Mouse (Mus musculus) adrenal gland, adult 8-10 months (tissue): ENCODE data around the gene Mif. TPM values are rescaled to one million over a fixed set of nuclear protein-coding genes. Genes with fewer than 3 reads are reported as not detected.

Experiments used
- DNase-seq: peaks from one replicate; pipeline ENCODE4 v3.0.0; 2022
- total RNA-seq, 4 experiments: library from RNA; stranded (reverse); gene quantifications; 2 replicates each; pipeline ENCODE4 v1.2.4; 2022

Mif gene
- total RNA-seq, 4 experiments from 2014 or later: 253 to 280 (median 275) TPM

- DNase-seq: no peak
These were observed 24.1 kb downstream of the Mif start for GRCm38 (mm10) chr10:75835761-75836531.

- DNase-seq: peak; percentile 80
These were observed 24.7 kb downstream of the Mif start for GRCm38 (mm10) chr10:75835307-75835706.

DNA sequence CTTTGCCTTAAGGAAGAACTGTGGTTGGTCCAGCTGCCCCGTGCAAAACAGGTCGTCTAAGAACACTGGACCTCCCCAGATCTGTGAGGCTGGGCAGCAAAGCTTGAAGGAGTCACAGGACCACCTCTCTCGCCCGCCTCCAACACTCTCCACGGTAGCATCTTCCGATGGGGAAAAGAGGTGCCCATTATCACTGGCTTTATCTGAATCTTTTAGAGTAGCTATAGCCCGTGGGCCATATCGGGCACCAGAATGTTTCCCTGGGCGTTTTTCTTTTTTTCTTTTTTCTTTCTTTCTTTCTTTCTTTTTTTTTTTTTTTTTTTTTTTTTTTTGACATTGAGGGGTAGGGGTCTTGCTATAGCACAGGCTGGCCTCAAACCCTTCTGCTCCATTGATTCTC lies 25.3 kb downstream of the Mif start:
- no peak for DNase-seq

DNA sequence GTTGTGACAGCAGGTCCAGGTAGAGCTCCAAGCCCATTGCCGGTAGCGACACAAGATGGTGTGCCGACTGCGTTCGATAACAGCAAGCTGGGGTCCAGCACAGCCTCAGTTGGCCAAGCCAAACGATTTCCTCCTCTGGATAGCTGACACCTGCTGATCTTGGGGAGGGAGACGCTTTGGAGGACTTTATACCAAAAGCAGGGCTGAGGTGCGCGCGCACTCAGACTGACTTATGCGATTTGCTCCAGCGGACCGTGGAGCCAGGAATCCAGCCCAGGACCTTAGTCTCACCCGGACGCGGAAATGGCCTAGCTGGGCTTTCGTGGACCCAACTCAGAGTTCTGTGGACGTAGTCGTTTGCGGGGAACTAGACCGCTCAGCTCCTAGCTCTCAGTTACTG lies 25.8 kb downstream of the Mif start:
- peak; percentile 68 for DNase-seq

- DNase-seq: no peak
These were observed 26.5 kb downstream of the Mif start for GRCm38 (mm10) chr10:75833456-75834080.

DNA sequence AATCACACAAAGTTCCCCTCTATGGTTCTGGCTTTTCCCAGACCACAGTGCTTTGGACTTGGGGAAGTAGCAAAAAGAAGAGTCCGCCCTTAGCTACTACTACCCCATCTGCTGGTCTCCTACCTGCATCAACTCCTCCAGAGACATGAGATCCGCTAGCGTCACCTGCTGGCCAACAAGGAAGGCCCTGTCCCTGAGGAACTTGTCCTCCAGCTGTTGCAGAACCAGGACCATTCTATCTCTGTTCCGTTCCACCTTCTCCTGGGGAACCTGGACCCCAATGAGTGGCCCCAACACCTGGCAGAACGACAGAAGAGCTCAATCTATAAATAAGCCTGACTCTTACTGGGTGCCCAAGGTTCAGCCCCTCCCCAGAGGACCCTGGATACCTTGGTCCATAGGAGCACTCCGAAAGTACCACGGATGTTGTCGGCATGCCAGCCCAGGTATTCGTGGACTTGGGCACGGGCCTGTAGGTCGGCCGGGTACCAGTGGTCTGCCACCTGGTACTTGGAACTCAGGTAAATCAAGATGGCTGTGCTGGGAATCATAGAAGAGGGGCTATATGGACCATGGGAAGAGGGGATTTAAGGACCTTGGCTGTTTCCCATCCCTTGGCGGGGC lies 27.7 kb downstream of the Mif start:
- peak; percentile 74 for DNase-seq

DNA sequence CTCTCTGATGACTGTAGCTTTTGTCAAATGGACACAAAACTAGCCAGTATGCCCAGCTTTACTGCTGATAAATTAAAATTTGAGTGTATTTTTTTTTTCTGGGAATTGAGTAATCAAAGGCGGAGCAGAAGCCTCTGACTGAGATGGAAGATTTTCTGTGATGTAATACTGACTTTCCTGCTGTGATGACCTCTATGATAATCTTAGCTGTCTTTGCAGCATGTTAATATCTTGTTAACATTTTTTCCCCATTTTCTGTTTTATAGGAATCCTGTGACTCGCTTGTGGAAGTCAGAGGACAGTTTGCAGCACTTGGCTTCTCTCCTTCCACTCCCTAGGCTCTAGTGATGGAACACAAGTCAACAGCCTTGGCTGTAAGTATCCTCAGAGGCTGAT lies 29.8 kb downstream of the Mif start:
- no peak for DNase-seq

DNA sequence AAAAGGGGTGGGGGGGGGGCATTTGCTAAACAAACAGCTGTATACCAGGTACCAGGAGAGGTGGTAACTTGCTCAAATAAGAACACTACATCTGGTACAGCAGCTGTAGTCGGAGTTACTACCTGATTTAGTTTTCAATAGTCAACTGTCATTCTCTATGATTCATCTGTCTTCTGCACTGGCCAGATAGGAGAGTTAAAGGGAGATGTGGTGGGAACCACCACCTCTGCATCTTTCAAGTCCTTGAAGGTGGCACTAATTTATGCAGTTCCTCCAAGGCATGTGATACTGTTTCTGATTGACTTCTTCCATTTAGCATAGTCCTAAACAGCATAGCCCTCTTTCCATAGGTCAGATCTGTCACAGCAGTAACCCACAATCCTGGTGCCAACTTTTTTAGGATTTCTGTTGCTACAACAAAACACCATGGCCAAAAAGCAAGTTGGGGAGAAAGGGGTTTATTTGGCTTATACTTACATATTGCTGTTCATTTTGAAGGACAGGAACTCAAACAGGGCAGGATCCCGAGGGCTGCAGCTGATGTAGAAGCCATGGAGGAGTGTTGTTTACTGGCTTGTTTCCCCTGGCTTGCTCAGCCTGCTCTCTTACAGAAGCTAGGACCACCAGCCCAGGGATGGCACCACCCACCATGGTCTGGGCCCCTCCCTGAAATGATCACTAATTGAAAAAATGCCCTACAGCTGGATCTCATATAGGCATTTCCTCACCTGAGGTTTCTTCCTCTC lies 30.3 kb downstream of the Mif start:
- DNase-seq: no peak

- no peak for DNase-seq
These were observed 31.5 kb downstream of the Mif start for GRCm38 (mm10) chr10:75828500-75828931.

DNA sequence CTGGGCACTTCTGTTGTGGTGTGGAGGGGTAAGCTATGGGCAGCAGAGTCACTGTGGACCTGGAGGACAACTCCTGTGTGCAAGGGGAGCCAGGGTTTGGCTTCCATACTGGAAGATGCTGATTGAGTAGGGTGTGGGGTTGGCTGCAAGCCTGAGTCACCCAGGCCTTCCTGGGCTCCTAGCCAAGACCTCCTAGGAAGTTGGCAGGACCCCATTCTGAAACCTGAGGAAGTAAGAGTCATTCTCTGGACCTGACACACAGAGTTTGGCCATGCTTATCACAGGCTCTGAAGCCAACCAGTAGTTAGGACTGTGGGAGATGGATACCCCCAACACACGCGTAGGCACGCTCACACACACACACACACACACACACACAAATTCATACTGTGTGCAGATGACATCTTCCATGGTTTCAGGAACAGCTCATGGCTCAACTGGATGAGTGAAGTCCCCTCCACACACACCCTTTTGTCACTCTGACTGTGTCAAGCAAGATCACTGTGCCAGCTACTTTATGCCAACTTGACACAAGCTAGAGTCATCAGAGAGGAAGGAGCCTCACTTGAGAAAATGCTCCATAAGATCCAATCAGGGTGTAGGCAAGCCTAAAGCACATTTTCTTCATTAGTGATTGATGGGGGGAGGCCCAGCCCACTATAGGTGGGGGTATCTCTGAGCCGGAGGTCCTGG lies 32.2 kb downstream of the Mif start:
- peak; percentile 67 for DNase-seq

DNA sequence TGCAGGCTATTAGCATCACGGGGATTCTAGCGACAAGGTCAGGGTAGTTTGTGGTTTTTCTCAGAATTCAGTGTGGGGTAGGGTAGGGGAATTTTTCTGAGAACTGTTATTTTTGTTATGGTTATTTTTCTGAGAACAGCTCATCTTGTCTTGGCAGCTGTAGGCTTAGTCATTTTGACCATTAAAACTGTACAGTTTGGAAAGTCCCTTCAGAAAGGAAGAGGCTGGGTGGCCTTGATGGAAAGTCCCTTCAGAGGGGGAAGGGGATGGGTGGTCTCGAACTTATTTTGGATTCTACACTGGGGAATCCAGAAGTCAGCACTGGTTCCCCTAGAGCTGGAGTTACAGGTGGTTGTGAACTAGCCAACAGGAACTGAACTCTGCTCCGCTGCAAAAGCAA lies 35.5 kb downstream of the Mif start:
- no peak for DNase-seq

GRCm38 (mm10) chr10:75823782-75824181 lies 36.3 kb downstream of the Mif start:
- DNase-seq: no peak

DNA sequence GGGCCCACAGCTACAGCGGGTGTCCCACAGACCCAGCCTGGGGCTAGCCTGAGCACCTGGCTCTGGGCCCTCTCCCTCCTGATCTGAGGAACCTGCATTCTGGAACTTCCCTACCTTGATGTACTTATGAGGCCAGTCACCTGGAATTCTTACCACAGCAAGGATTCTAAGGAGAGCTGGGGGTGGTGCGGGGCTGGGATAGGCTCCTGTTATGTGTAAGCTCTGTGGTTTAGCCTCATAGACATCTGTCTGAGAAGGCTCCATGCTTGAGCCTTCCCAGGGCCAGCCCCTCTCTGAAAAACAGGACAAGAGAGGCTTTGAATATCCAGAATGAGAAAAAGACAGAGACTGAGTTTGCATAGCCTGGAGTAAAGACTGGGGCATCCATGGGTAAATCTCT lies 37.6 kb downstream of the Mif start, which contains the start of gene Gstt4:
Gene Gstt4, minus strand, starts transcription at position 101 of the 400 bp plus-strand sequence.
- DNase-seq: no peak

- no peak for DNase-seq
These were observed 40.2 kb downstream of the Mif start for GRCm38 (mm10) chr10:75819882-75820281.

- DNase-seq: no peak
These were observed 41.4 kb downstream of the Mif start for GRCm38 (mm10) chr10:75818641-75819040.

Other genes starting within 250 kb of the Mif start
- gene Susd2, start 216.2 kb downstream of the Mif start, total RNA-seq: 10 to 100 TPM in 2 of 4 experiments, 1 to 10 TPM in 2; 9.4 to 15.1 (median 11.5) TPM
- gene Cabin1, start 95.9 kb downstream of the Mif start, total RNA-seq: 10 to 100 TPM; 35.7 to 69.0 (median 43.8) TPM
- 100 to 1,000 TPM in 2 of 4 experiments, 10 to 100 TPM in 2; 85.8 to 143 (median 110) TPM for gene Ddt, start 86.8 kb downstream of the Mif start, total RNA-seq
- gene Gm20441, start 79.3 kb downstream of the Mif start, total RNA-seq: not detected
- 10 to 100 TPM; 28.7 to 37.8 (median 34.4) TPM for gene Gstt3, start 78.8 kb downstream of the Mif start, total RNA-seq
- gene Gstt1, start 61.7 kb downstream of the Mif start, total RNA-seq: 10 to 100 TPM; 49.4 to 80.4 (median 66.3) TPM
- not detected for gene Gstt4, start 37.7 kb downstream of the Mif start, total RNA-seq
- gene Gstt2, start 22.8 kb downstream of the Mif start, total RNA-seq: 10 to 100 TPM; 25.4 to 67.6 (median 45.9) TPM
- 1 to 10 TPM; 1.2 to 2.6 (median 1.6) TPM for gene Derl3, start 33.2 kb upstream of the Mif start, total RNA-seq
- gene Smarcb1, start 61.4 kb upstream of the Mif start, total RNA-seq: 100 to 1,000 TPM in 1 of 4 experiments, 10 to 100 TPM in 3; 73.2 to 105 (median 85.1) TPM
- gene Chchd10, start 72.9 kb upstream of the Mif start, total RNA-seq: 100 to 1,000 TPM; 741 to 924 (median 745) TPM
- gene Mmp11, start 76.3 kb upstream of the Mif start, total RNA-seq: 10 to 100 TPM in 2 of 4 experiments, 1 to 10 TPM in 2; 7.7 to 21.1 (median 13.2) TPM
- gene Gm867, start 80.4 kb upstream of the Mif start, total RNA-seq: 1 to 10 TPM in 3 of 4 experiments, under 1 TPM in 1; 0.83 to 2.8 (median 1.3) TPM
- gene Vpreb3, start 82.8 kb upstream of the Mif start, total RNA-seq: under 1 TPM in 1 of 4 experiments, not detected in 3; 0.65 TPM
- not detected for gene Gm5134, start 94.3 kb upstream of the Mif start, total RNA-seq
- gene Zfp280b, start 172.4 kb upstream of the Mif start, total RNA-seq: 10 to 100 TPM in 2 of 4 experiments, 1 to 10 TPM in 2; 8.7 to 10.4 (median 9.5) TPM